Mouse (Mus musculus) gastrocnemius, postnatal 10 days (tissue): ENCODE measurements at regions not wholly inside any gene's neighbourhood (a gene's known extent, or its start where the extent isn't known, plus 50 kb on each side); places are given as distances from the start of the nearest gene placed in this dataset.
"Not testable (repeated sequence)": the region's sequence is repeated elsewhere in the genome, so short reads cannot be mapped to it uniquely, and the experiment has no call there.

Experiments
- DNase-seq: peaks from one replicate; pipeline ENCODE4 v3.0.0; 2021; ENCODE audit warnings: mixed read lengths

DNA sequence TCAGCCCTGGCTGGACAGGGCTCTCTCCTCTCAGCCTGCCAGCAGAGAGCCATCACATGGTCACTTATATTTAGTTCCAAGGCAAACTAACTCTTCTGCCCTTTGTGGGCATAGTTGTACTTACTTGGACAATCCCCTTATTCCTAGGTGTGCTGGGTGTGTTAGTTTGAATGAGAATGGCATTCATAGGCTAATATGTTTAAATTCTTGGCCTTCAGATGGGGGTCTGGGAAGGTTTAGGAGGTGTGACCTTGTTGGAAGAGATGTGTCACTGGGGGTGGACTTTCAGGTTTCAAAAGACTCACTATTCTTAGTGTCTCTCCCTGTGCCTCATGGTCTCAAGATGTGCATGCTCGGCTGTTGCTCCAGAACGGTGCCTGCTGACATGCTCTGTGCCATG is 250.5 kb upstream of the Myo3a start:
- no peak for DNase-seq

GRCm38 (mm10) chr2:21980177-21980576 is 247.1 kb upstream of the Myo3a start:
- DNase-seq = no peak

DNA sequence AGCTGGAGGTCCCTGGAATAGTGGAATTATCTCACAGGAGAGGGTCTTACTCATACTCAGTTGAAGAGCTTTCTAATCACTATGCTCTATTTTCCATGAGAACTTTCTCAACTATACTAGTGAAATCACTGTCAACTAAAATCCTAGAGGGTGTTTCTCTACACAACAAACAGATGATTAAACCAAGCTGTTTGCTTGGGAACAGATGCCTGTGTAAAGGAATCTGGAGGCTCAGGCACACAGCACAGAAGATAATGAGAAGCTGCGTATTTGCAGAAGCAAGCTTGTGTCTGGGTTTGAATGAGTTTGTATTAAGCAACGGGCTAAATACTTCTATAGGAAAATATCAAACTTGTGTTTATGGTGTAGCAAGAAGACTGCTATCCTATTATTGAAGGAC is 202.9 kb upstream of the Myo3a start:
- no peak for DNase-seq

DNA sequence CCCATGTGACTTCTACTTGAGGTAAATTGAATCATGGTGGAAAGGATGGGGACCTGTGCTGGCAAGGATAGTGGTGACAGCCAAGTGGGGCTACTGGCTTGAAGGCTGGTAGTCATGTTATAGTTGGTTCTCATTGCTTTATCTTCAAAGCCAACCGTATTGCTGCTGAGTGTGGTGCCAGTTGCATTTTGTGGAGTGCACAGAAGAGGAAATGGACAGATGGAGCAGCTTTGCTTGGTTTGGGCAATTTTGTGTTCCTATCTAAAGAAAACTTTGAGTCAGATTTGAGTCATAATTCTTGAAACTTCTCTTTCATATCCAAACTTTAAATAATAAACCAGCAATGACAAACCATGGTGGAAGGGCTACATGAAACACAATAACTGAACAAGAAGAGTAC is 200.5 kb upstream of the Myo3a start:
- no peak for DNase-seq

GRCm38 (mm10) chr2:22028569-22028968 is 198.7 kb upstream of the Myo3a start:
- DNase-seq = no peak

DNA sequence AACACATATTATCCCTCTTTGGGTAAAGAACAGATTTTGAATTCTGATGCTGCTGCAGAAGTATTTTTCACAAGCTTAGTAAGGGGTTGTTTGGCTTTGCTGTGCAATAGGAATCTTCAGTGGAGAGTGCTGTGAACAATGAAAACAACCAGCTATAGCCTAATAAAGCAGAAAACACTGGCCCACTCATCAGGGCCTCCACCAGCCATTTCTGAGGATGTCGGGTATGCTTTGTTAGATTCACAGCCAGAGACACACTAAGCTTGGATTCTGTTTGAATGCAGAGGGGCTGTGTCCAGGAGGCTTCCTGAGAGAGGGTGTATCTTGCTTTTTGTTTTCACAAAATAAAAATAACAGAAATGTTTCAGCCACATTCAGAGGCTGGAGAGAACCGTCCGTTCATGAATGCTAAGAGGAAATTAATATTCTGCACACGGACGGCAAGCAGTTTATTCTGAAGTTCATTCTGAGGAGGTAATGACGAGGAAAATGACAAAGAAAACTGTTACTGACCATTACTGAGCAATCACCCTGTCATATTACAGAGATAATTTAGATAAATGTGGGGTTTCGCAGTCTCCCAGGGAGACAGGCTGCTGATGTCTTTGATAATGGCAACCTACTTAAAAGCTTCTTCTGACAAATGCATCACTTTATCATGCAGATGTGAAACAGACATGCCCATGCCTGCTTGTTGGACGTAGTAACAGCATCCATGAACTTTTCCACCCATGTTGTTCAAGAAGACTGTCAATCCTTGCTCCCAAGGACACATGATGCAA is 198.1 kb upstream of the Myo3a start:
- DNase-seq = no peak

GRCm38 (mm10) chr2:22029804-22030194 is 197.5 kb upstream of the Myo3a start:
- DNase-seq = no peak

DNA sequence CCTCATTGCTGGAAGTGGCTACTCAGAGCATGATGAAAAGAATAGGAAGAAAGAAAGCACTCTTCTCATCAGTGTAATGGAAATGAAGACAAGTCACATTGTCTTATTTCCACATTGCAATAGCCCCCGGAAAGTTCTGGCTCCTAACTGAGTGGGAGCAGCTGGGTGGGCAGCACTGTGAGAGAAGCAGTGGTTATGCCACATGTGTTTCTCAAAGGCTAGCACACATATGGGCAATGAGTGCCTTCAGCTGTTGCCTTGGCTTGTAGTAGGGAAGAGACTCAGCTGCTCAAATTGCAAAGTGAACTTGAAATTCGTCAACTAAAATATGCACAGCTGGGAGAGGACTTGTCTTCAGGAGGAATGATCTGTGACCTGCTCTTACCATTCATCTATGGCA is 190.5 kb upstream of the Myo3a start:
- DNase-seq = no peak

DNA sequence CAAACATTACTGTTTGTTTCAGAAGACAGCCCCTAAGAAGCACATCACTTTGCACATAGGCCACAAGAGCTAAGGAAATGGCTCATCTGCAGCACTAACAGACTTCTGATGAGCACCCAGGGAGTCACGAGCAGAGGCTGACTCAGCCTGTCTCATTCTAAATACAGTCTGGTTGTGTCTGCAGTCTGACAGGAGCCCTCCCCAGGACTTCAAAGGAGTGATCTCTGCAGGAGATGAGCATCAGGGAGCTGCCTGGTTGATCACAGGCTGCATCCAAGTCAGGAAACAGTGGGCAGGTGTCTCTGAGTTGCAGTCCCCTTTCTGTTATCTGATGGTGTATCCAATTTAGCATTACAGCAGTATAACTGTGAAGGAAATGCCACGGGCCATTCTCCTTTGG is 188.5 kb upstream of the Myo3a start:
- DNase-seq = no peak

- not testable (repeated sequence) for DNase-seq
These were observed 183.4 kb upstream of the Myo3a start for GRCm38 (mm10) chr2:22043937-22044336.

GRCm38 (mm10) chr2:22044949-22045348 is 182.4 kb upstream of the Myo3a start:
- no peak for DNase-seq

- DNase-seq = no peak
These were observed 179.8 kb upstream of the Myo3a start for GRCm38 (mm10) chr2:22047465-22047864.

DNA sequence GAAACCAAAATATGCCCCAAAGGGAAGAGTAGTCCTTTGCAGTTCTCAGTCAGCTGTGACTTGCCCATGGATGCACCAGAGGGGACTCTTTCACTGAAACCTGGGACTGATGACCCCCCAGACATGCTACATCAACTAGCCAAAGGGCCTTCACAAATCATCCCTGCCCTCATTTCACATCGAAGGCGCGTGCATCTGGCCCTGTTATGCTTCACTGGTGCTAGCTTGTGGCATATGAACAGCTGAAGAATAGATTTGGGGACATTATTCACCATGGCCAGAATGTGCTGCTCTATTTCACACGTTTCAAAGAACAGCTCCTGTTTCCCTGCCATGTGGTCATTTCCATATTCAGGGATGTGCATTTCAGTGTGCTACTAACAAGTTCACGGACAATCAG is 160.8 kb upstream of the Myo3a start:
- no peak for DNase-seq

- no peak for DNase-seq
These were observed 130.5 kb upstream of the Myo3a start for GRCm38 (mm10) chr2:22096848-22097247.

DNA sequence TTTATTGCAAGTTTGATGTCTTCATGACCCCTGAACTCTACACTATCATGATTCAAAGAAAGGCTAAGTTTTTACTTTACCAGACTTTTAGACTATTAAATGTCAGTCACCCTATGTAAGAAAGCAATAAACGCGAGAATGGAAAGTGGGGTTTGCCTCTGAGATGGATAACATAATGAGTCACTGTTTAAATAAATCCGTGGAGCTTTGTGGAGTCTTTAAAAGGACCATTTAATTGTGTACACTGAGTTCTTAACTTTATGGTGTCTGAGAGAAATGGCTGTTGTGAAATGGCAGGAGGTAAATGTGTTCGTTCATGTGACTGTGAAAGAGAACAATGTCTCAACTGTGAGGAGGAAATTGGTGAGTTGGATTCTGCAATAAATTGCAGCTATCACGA is 122.2 kb upstream of the Myo3a start:
- DNase-seq = no peak

GRCm38 (mm10) chr2:22149721-22150120 is 77.6 kb upstream of the Myo3a start:
- DNase-seq = no peak

GRCm38 (mm10) chr2:22156576-22156975 is 70.7 kb upstream of the Myo3a start:
- no peak for DNase-seq

- no peak for DNase-seq
These were observed 61.9 kb upstream of the Myo3a start for GRCm38 (mm10) chr2:22165443-22165842.

GRCm38 (mm10) chr2:22165919-22166318 is 61.4 kb upstream of the Myo3a start:
- DNase-seq = no peak
